Mouse (Mus musculus) cerebral cortex, adult 2 months (tissue): Measurements from ENCODE around the gene Hes3.

Experiments used
- WGBS: fragments of 180-500 bp; shearing (Covaris S2); methylation state at CpG from one replicate; pipeline ENCODE4 v1.1.7; 2018; 5-methylcytosine and 5-hydroxymethylcytosine counted together

The Hes3 gene

GRCm38 (mm10) chr4:152278986-152279385 lies 12.5 kb downstream of the Hes3 start:
- 38% methylated on average over 23 of the region's 23 CpGs for WGBS

GRCm38 (mm10) chr4:152277916-152278315 lies 13.5 kb downstream of the Hes3 start:
- WGBS: 73% methylated on average over 2 of the region's 2 CpGs

GRCm38 (mm10) chr4:152276389-152277347 lies 14.8 kb downstream of the Hes3 start:
- 67% methylated on average over 10 of the region's 10 CpGs for WGBS

- WGBS: 24% methylated on average over 20 of the region's 20 CpGs
Measured at GRCm38 (mm10) chr4:152274681-152275131, 16.8 kb downstream of the Hes3 start.

GRCm38 (mm10) chr4:152273621-152274236 lies 17.7 kb downstream of the Hes3 start, which contains the start of gene Gpr153:
Gene Gpr153, plus strand, starts transcription at chr4:152274232.
- 3% methylated on average over 41 of the region's 48 CpGs for WGBS

- WGBS: 39% methylated on average over 3 of the region's 3 CpGs
Measured at GRCm38 (mm10) chr4:152273191-152273590, 18.3 kb downstream of the Hes3 start.

GRCm38 (mm10) chr4:152272449-152273049 lies 18.9 kb downstream of the Hes3 start:
- 54% methylated on average over 9 of the region's 9 CpGs for WGBS

- WGBS: 82% methylated on average over 7 of the region's 7 CpGs
Measured at GRCm38 (mm10) chr4:152272006-152272405, 19.5 kb downstream of the Hes3 start.

- 95% methylated on average over 11 of the region's 11 CpGs for WGBS
Measured at GRCm38 (mm10) chr4:152271334-152271733, 20.1 kb downstream of the Hes3 start.

GRCm38 (mm10) chr4:152270599-152270998 lies 20.9 kb downstream of the Hes3 start:
- 85% methylated on average over 9 of the region's 9 CpGs for WGBS

- 92% methylated on average over 13 of the region's 13 CpGs for WGBS
Measured at GRCm38 (mm10) chr4:152269967-152270366, 21.5 kb downstream of the Hes3 start.

GRCm38 (mm10) chr4:152267748-152268369 lies 23.6 kb downstream of the Hes3 start:
- WGBS: 56% methylated on average over 13 of the region's 13 CpGs

GRCm38 (mm10) chr4:152266236-152266895 lies 25.1 kb downstream of the Hes3 start:
- 38% methylated on average over 10 of the region's 10 CpGs for WGBS

GRCm38 (mm10) chr4:152265791-152266190 lies 25.7 kb downstream of the Hes3 start:
- 34% methylated on average over 5 of the region's 5 CpGs for WGBS

GRCm38 (mm10) chr4:152264867-152265568 lies 26.4 kb downstream of the Hes3 start:
- WGBS: 81% methylated on average over 9 of the region's 9 CpGs

GRCm38 (mm10) chr4:152264177-152264530 lies 27.3 kb downstream of the Hes3 start:
- WGBS: 43% methylated on average over 4 of the region's 4 CpGs

- 61% methylated on average over 10 of the region's 10 CpGs for WGBS
Measured at GRCm38 (mm10) chr4:152263512-152264176, 27.8 kb downstream of the Hes3 start.

GRCm38 (mm10) chr4:152263089-152263488 lies 28.4 kb downstream of the Hes3 start:
- WGBS: 85% methylated on average over 9 of the region's 9 CpGs

GRCm38 (mm10) chr4:152262187-152262586 lies 29.3 kb downstream of the Hes3 start:
- WGBS: 46% methylated on average over 9 of the region's 9 CpGs

- 85% methylated on average over 8 of the region's 8 CpGs for WGBS
Measured at GRCm38 (mm10) chr4:152260451-152260850, 31.0 kb downstream of the Hes3 start.
